ENCODE assay signal across 13 mouse cellular contexts in genomic region chr5:65888998-65889397, GRCm38 (mm10). TPM values are rescaled to one million over a fixed set of nuclear protein-coding genes. Genes with fewer than 3 reads are reported as not detected.
DNase-seq lines count a peak whose midpoint lies in the region; ATAC-seq and TF ChIP-seq lines count a peak whose summit lies in the region.
"Had no signal": no experiment of that assay in that cellular context is flagged by ENCODE, and none has a peak within 500 bp of the region (broad histone marks: within the 10 kb centered on the region; RNA-seq: fewer than 3 reads in every experiment).

No protein-coding gene starts in this region.

- no peak overlapping the region for H3K4me2 ChIP-seq in heart, embryonic 14.5 days (ENCODE audit: low read length)
- no peak overlapping the region for H3K4me2 ChIP-seq in hindbrain, embryonic 12.5 days (replicated peaks)
- H3K4me2 ChIP-seq: hindbrain, embryonic 15.5 days had no signal

- peaks cover 7 to 9% of the 10 kb centered on the region in 2 experiments; a peak in 3 of 4 replicates for H3K4me1 ChIP-seq in heart, embryonic 14.5 days (ENCODE audit: control insufficient read depth in 2 of 2, insufficient read depth in 2 of 2, low read length in 2 of 2)
- peaks cover 45% of the 10 kb centered on the region for H3K4me1 ChIP-seq in thymus, adult 2 months (replicated peaks; ENCODE audit: control insufficient read depth, insufficient read depth, low read length)
- no peaks in the 10 kb centered on the region for H3K4me1 ChIP-seq in hindbrain, embryonic 12.5 days
- H3K4me1 ChIP-seq: hindbrain, embryonic 15.5 days had no signal

- H3K4me3 ChIP-seq in heart, embryonic 14.5 days (ENCODE audit: control insufficient read depth in 1 of 2, insufficient read depth in 1 of 2, low read depth in 1 of 2, low read length in 2 of 2): no peak overlapping the region
- H3K4me3 ChIP-seq in thymus, adult 2 months (ENCODE audit: control insufficient read depth, insufficient read depth, low read length): no peak overlapping the region
- H3K4me3 ChIP-seq in hindbrain, embryonic 12.5 days: no peak overlapping the region
- H3K4me3 ChIP-seq: hindbrain, embryonic 15.5 days; limb, embryonic 10.5 days had no signal

- no peak for TF ChIP-seq CTCF in thymus, adult 2 months (IDR thresholded peaks at IDR 0.05; ENCODE audit: borderline replicate concordance, control insufficient read depth, extremely low read depth, insufficient read depth, low read length, poor library complexity)

- H3K9ac ChIP-seq in heart, embryonic 14.5 days (ENCODE audit: low read length): no peak overlapping the region
- H3K9ac ChIP-seq in hindbrain, embryonic 12.5 days: no peak overlapping the region
- H3K9ac ChIP-seq: hindbrain, embryonic 15.5 days had no signal

- intact Hi-C loops in heart, postnatal 14 days (cut with DNase I): no loop called here

- no peak for TF ChIP-seq POLR2A in thymus, adult 2 months (IDR thresholded peaks at IDR 0.05; ENCODE audit: control insufficient read depth, extremely low read depth, insufficient read depth, low read length, poor library complexity)

- WGBS in heart, embryonic 14.5 days: 35% methylated on average over 5 of the region's 5 CpGs
- 69% methylated on average over 5 of the region's 5 CpGs for WGBS in thymus, adult 2 months
- WGBS in hindbrain, embryonic 12.5 days: 67% methylated on average over 5 of the region's 5 CpGs

- no peaks in the 10 kb centered on the region for H3K9me3 ChIP-seq in heart, embryonic 14.5 days (ENCODE audit: control insufficient read depth, low read length)
- 0 out of 2 replicates have a peak, but pooled peaks cover 3% of the 10 kb centered on the region for H3K9me3 ChIP-seq in hindbrain, embryonic 12.5 days (replicated peaks)
- H3K9me3 ChIP-seq: hindbrain, embryonic 15.5 days; limb, embryonic 10.5 days had no signal

- ATAC-seq in heart, embryonic 14.5 days (ENCODE audit: insufficient number of reproducible peaks, insufficient read depth, low FRiP score, low read depth): peak; percentile 82
- peak; percentile 65 for ATAC-seq in megakaryocyte-erythroid progenitor cell, adult 5-6 weeks (replicated peaks; ENCODE audit: low FRiP score, low TSS enrichment, poor library complexity, severe bottlenecking)
- ATAC-seq in hindbrain, embryonic 12.5 days (ENCODE audit: low FRiP score): no peak

- no peaks in the 10 kb centered on the region for H3K36me3 ChIP-seq in heart, embryonic 14.5 days (ENCODE audit: control insufficient read depth, insufficient read depth, low read length)
- H3K36me3 ChIP-seq in thymus, adult 2 months (ENCODE audit: control insufficient read depth, insufficient read depth, low read length): peaks cover 86% of the 10 kb centered on the region
- H3K36me3 ChIP-seq in hindbrain, embryonic 12.5 days: no peaks in the 10 kb centered on the region
- H3K36me3 ChIP-seq: hindbrain, embryonic 15.5 days; limb, embryonic 10.5 days had no signal

- H3K27me3 ChIP-seq in heart, embryonic 14.5 days (ENCODE audit: control insufficient read depth, insufficient read depth, low read length): no peaks in the 10 kb centered on the region
- no peaks in the 10 kb centered on the region for H3K27me3 ChIP-seq in thymus, adult 2 months (ENCODE audit: control insufficient read depth, insufficient read depth, low read length)
- no peaks in the 10 kb centered on the region for H3K27me3 ChIP-seq in hindbrain, embryonic 12.5 days
- H3K27me3 ChIP-seq: hindbrain, embryonic 15.5 days had no signal

- no peak for DNase-seq in heart, postnatal 14 days
- DNase-seq in thymus, adult 2 months: no peak
- DNase-seq in thymus, postnatal 36 days: no peak
- DNase-seq in urinary bladder, postnatal 10 days (ENCODE audit: low spot score): no peak
- DNase-seq in right cerebral cortex, adult 18-20 months: no peak
- DNase-seq: cerebellum, adult 9-11 months; kidney, postnatal 25 days had no signal

- H3K27ac ChIP-seq in heart, embryonic 14.5 days (replicated peaks in 1 of 2; ENCODE audit: control insufficient read depth in 1 of 2, insufficient read depth in 1 of 2, low read depth in 2 of 2, low read length in 2 of 2): peak overlapping the region; percentile 50 to 57; a peak in 2 of 4 replicates
- H3K27ac ChIP-seq in thymus, adult 2 months (ENCODE audit: control insufficient read depth, insufficient read depth, low read length): peak overlapping the region; percentile 29; the same call in 1 of the 2 replicates
- no peak overlapping the region for H3K27ac ChIP-seq in hindbrain, embryonic 12.5 days
- H3K27ac ChIP-seq: hindbrain, embryonic 15.5 days; limb, embryonic 10.5 days had no signal

RNA-seq across cellular contexts. Expression of gene Rhoh, which starts 28.0 kb away (rescaled TPM):
- polyA plus RNA-seq in heart, embryonic 14.5 days (2014; fragmentation: Nextera tagmentation; extraction: Ambion mirVana): 0.74 and 0.77 TPM in 2 replicates
- 1 to 10 TPM in 1 of 2 experiments, under 1 TPM in 1; 0.57 to 4.5 TPM for total RNA-seq in heart, postnatal 14 days (2021)
- 132 and 135 TPM in 2 replicates for polyA plus RNA-seq in thymus, adult 2 months (2012; rRNA removed)
- 17.2 and 22.9 TPM in 2 replicates for total RNA-seq in megakaryocyte-erythroid progenitor cell, adult 5-6 weeks (2014; fragmentation: Nextera tagmentation)
- total RNA-seq in megakaryocyte-erythroid progenitor cell, adult 5-6 weeks (2017): 22.0 and 26.8 TPM in 2 replicates
- 0.20 and 0.39 TPM in 2 replicates for polyA plus RNA-seq in hindbrain, embryonic 12.5 days (2016; fragmentation: Nextera tagmentation; extraction: Ambion mirVana)

RNA-seq across cellular contexts. Expression of gene Chrna9, which starts 45.7 kb away (rescaled TPM):
- not detected in 2 replicates for polyA plus RNA-seq in heart, embryonic 14.5 days (2014; fragmentation: Nextera tagmentation; extraction: Ambion mirVana)
- total RNA-seq in heart, postnatal 14 days (2021): 1 to 10 TPM in 1 of 2 experiments, under 1 TPM in 1; 0.14 to 5.2 TPM
- polyA plus RNA-seq in thymus, adult 2 months (2012; rRNA removed): 212 and 251 TPM in 2 replicates
- total RNA-seq in megakaryocyte-erythroid progenitor cell, adult 5-6 weeks (2014; fragmentation: Nextera tagmentation): not detected in 2 replicates
- total RNA-seq in megakaryocyte-erythroid progenitor cell, adult 5-6 weeks (2017): 0.65 TPM in 1 of 2 replicates, not detected in the other
- polyA plus RNA-seq in hindbrain, embryonic 12.5 days (2016; fragmentation: Nextera tagmentation; extraction: Ambion mirVana): 0.18 and 0.19 TPM in 2 replicates
- total RNA-seq: layer of hippocampus, postnatal 14 days had no signal
- polyA plus RNA-seq: hindbrain, embryonic 15.5 days had no signal

Comparison
In these comparisons a context has a peak if more than half of its experiments do, and no peak if none do; other contexts are left out.
1. RNA of gene Rhoh, which starts 28.0 kb away (polyA plus RNA-seq): 132 to 135 TPM in thymus, adult 2 months; 0.74 to 0.77 TPM in heart, embryonic 14.5 days and 0.20 to 0.39 TPM in hindbrain, embryonic 12.5 days; every median in the first group is over 10 times any median in the second.
2. RNA of gene Chrna9, which starts 45.7 kb away (polyA plus RNA-seq): 212 to 251 TPM in thymus, adult 2 months; 0.18 to 0.19 TPM in hindbrain, embryonic 12.5 days and not detected in heart, embryonic 14.5 days; every median in the first group is over 100 times any median in the second.